Mouse (Mus musculus) G1E (cell line): ENCODE results near the gene Ctc1.
"Not testable (repeated sequence)": the region's sequence is repeated elsewhere in the genome, so short reads cannot be mapped to it uniquely, and the experiment has no call there.

ENCODE experiments used
- CTCF ChIP-seq: IDR thresholded peaks from 2 replicates; pipeline ENCODE4 v1.5.1; 2012; ENCODE audit warnings: low read depth, low read length, inconsistent platforms, mixed read lengths
- GATA1 ChIP-seq: IDR thresholded peaks from 2 replicates; pipeline ENCODE4 v1.6.1; 2012; ENCODE audit warnings: borderline replicate concordance, low read length, inconsistent platforms, mixed read lengths
- POLR2AphosphoS5 ChIP-seq: IDR thresholded peaks from 2 replicates; pipeline ENCODE4 v1.6.1; 2012; ENCODE audit warnings: low read depth, low read length, inconsistent platforms; ENCODE audit not compliant: insufficient replicate concordance
- TAL1 ChIP-seq: conservative IDR thresholded peaks from 2 replicates; pipeline ENCODE4 v1.6.1; 2012; ENCODE audit warnings: low read depth, low read length, inconsistent platforms, mixed read lengths

DNA sequence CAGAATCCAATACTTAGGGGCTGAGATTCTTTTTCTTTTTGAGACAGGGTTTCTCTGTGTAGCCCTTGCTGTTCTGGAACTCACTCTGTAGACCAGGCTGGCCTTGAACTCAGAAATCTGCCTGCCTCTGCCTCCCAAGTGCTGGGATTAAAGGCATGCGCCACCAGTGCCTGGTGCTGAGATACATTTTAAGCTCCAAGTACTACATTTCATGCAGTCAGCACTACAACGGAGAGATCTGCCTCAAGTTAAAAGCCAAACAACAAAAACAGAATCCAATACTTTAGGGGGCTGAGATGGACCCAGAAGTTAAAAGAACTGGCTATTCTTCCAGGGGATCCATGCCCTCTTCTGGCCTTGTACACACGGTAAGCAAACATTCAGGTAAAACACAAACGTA, 12.9 kb upstream of the Ctc1 start:
- not testable (repeated sequence) for TF ChIP-seq CTCF, GATA1, POLR2AphosphoS5, TAL1
